Mouse (Mus musculus) lung, embryonic 15.5 days (tissue): Measurements from ENCODE around the gene Ift172. TPM values are rescaled to one million over a fixed set of nuclear protein-coding genes. Genes with fewer than 3 reads are reported as not detected.

Experiments
- ATAC-seq: fragments of 200-750 bp; cut with Nextera tagmentation; 2 replicates; pipeline ENCODE4 v1.8.0; 2017; ENCODE audit warnings: moderate number of reproducible peaks, borderline replicate concordance; ENCODE audit not compliant: low FRiP score, low TSS enrichment; ENCODE audit errors: extremely low read depth
- H3K27ac ChIP-seq: fragments of 300-500 bp; sonication (generic); 2 replicates; pipeline ENCODE4 v1.5.1; 2015; ENCODE audit warnings: moderate library complexity, mild to moderate bottlenecking, inconsistent platforms
- H3K27me3 ChIP-seq: fragments of 300-500 bp; sonication (generic); 2 replicates; pipeline ENCODE4 v1.6.1; 2015; ENCODE audit warnings: inconsistent platforms
- H3K36me3 ChIP-seq: fragments of 300-500 bp; sonication (generic); 2 replicates; pipeline ENCODE4 v1.6.1; 2015; ENCODE audit warnings: inconsistent platforms
- H3K4me1 ChIP-seq: fragments of 300-500 bp; sonication (generic); 2 replicates; pipeline ENCODE4 v1.6.1; 2015; ENCODE audit warnings: inconsistent platforms
- H3K4me2 ChIP-seq: fragments of 300-500 bp; sonication (generic); 2 replicates; pipeline ENCODE4 v1.6.1; 2015; ENCODE audit warnings: inconsistent platforms, mild to moderate bottlenecking, moderate library complexity
- H3K4me3 ChIP-seq: fragments of 300-500 bp; sonication (generic); 2 replicates; pipeline ENCODE4 v1.5.1; 2015; ENCODE audit warnings: mild to moderate bottlenecking, inconsistent platforms
- H3K9ac ChIP-seq: fragments of 300-500 bp; sonication (generic); 2 replicates; pipeline ENCODE4 v1.6.1; 2015; ENCODE audit warnings: inconsistent platforms
- H3K9me3 ChIP-seq: fragments of 300-500 bp; sonication (generic); 2 replicates; pipeline ENCODE4 v1.6.1; 2016; ENCODE audit warnings: inconsistent platforms
- WGBS: fragments of 180-500 bp; shearing (Covaris S2); methylation state at CpG from one replicate; pipeline ENCODE4 v1.1.7; 2015; 5-methylcytosine and 5-hydroxymethylcytosine counted together
- polyA plus RNA-seq: library from polyadenylated mRNA; unstranded; fragments of >200 nt; fragmentation: Nextera tagmentation; extraction: Ambion mirVana; gene quantifications from 2 replicates; pipeline ENCODE4 v1.2.1, GENCODE M21; 2015

The Ift172 gene
- polyA plus RNA-seq, 1 experiment from 2014 or later, result 33.8 TPM

- Histone ChIP-seq H3K9me3 (0 out of 2 replicates have a peak, but pooled peaks cover 3% of the 10 kb centered on the region), H3K4me1 (peaks cover 22% of the 10 kb centered on the region), H3K27ac (no peak overlapping the region), H3K4me3 (no peak overlapping the region), H3K36me3 (peaks cover 66% of the 10 kb centered on the region), H3K9ac (no peak overlapping the region), H3K27me3 (no peaks in the 10 kb centered on the region), H3K4me2 (no peak overlapping the region)
- WGBS, result 87% methylated on average over 2 of the region's 2 CpGs
- no peak for ATAC-seq
These were observed 87.0 kb downstream of the Ift172 start for GRCm38 (mm10) chr5:31203866-31204265.

Other genes starting within 250 kb of the Ift172 start
- gene Atraid, start 242.8 kb downstream of the Ift172 start, polyA plus RNA-seq, result 149 and 154 TPM in 2 replicates
- gene Slc5a6, start 242.2 kb downstream of the Ift172 start, polyA plus RNA-seq, result 7.8 and 8.1 TPM in 2 replicates
- gene Cad, start 236.3 kb downstream of the Ift172 start, polyA plus RNA-seq, result 27.5 and 29.6 TPM in 2 replicates
- not detected in 2 replicates for gene Dnajc5g, start 184.8 kb downstream of the Ift172 start, polyA plus RNA-seq
- 0.25 and 0.29 TPM in 2 replicates for gene Slc30a3, start 182.9 kb downstream of the Ift172 start, polyA plus RNA-seq
- 0.36 and 0.70 TPM in 2 replicates for gene Trim54, start 174.4 kb downstream of the Ift172 start, polyA plus RNA-seq
- not detected in 2 replicates for gene Ucn, start 152.3 kb downstream of the Ift172 start, polyA plus RNA-seq
- 51.3 and 60.6 TPM in 2 replicates for gene Mpv17, start 136.9 kb downstream of the Ift172 start, polyA plus RNA-seq
- gene Gm29609, start 111.2 kb downstream of the Ift172 start, polyA plus RNA-seq, result 1.1 and 1.4 TPM in 2 replicates
- 68.4 and 69.3 TPM in 2 replicates for gene Gtf3c2, start 111.0 kb downstream of the Ift172 start, polyA plus RNA-seq
- gene Snx17, start 97.9 kb downstream of the Ift172 start, polyA plus RNA-seq, result 146 and 147 TPM in 2 replicates
- gene Eif2b4, start 97.7 kb downstream of the Ift172 start, polyA plus RNA-seq, result 61.2 and 64.3 TPM in 2 replicates
- gene Zfp513, start 88.8 kb downstream of the Ift172 start, polyA plus RNA-seq, result 8.8 and 9.5 TPM in 2 replicates
- 141 and 144 TPM in 2 replicates for gene Ppm1g, start 70.4 kb downstream of the Ift172 start, polyA plus RNA-seq
- gene Nrbp1, start 50.3 kb downstream of the Ift172 start, polyA plus RNA-seq, result 155 and 167 TPM in 2 replicates
- 0.40 and 0.64 TPM in 2 replicates for gene Gm9970, start 49.9 kb downstream of the Ift172 start, polyA plus RNA-seq
- gene Krtcap3, start 39.4 kb downstream of the Ift172 start, polyA plus RNA-seq, result 36.4 and 37.9 TPM in 2 replicates
- gene Fndc4, start 5.0 kb upstream of the Ift172 start, polyA plus RNA-seq, result 51.5 and 54.8 TPM in 2 replicates
- gene Gckr, start 6.3 kb upstream of the Ift172 start, polyA plus RNA-seq, result 0.07 and 0.16 TPM in 2 replicates
- gene Zfp512, start 161.3 kb upstream of the Ift172 start, polyA plus RNA-seq, result 48.2 and 55.3 TPM in 2 replicates
- gene 4930548H24Rik, start 194.6 kb upstream of the Ift172 start, polyA plus RNA-seq, result not detected in 2 replicates
- gene Gpn1, start 203.6 kb upstream of the Ift172 start, polyA plus RNA-seq, result 57.2 and 63.8 TPM in 2 replicates
- 23.4 and 31.2 TPM in 2 replicates for gene Slc4a1ap, start 235.9 kb upstream of the Ift172 start, polyA plus RNA-seq
- 20.9 and 24.4 TPM in 2 replicates for gene Supt7l, start 236.7 kb upstream of the Ift172 start, polyA plus RNA-seq